Mouse (Mus musculus): ENCODE measurements around the gene Mccc1. TPM values are rescaled to one million over a fixed set of nuclear protein-coding genes. Genes with fewer than 3 reads are reported as not detected.

Mccc1 gene
- polyA plus RNA-seq, 1 experiment, result 3.6 TPM

- Histone ChIP-seq H3K27me3 (ENCODE audit: control insufficient read depth, insufficient read depth, low read length) (no peaks in the 10 kb centered on the region), H3K36me3 (ENCODE audit: control insufficient read depth, insufficient read depth, low read length) (no peaks in the 10 kb centered on the region; the same call in 1 of the 2 replicates), H3K4me3 (ENCODE audit: control insufficient read depth, low read depth, low read length) (no peak overlapping the region), H3K4me1 (ENCODE audit: control insufficient read depth, insufficient read depth, low read length) (no peaks in the 10 kb centered on the region), H3K27ac (ENCODE audit: control insufficient read depth, insufficient read depth, low read depth, low read length) (no peak overlapping the region)
- TF ChIP-seq POLR2A (IDR thresholded peaks at IDR 0.05; ENCODE audit: control insufficient read depth, low read depth, low read length), result no peak
- TF ChIP-seq CTCF (IDR thresholded peaks at IDR 0.05; ENCODE audit: control insufficient read depth, insufficient read depth, insufficient replicate concordance, low read depth, low read length), result no peak
Observed at GRCm38 (mm10) chr3:35986266-35986665, 14.2 kb downstream of the Mccc1 start.

- H3K36me3 ChIP-seq (ENCODE audit: control insufficient read depth, insufficient read depth, low read length), result no peaks in the 10 kb centered on the region
- H3K4me1 ChIP-seq (ENCODE audit: control insufficient read depth, insufficient read depth, low read length), result no peaks in the 10 kb centered on the region
- no peak overlapping the region for H3K27ac ChIP-seq (ENCODE audit: control insufficient read depth, insufficient read depth, low read depth, low read length)
- peak; percentile 37; the same call in 1 of the 2 replicates for TF ChIP-seq CTCF (IDR thresholded peaks at IDR 0.05; ENCODE audit: control insufficient read depth, insufficient read depth, insufficient replicate concordance, low read depth, low read length)
- TF ChIP-seq POLR2A (IDR thresholded peaks at IDR 0.05; ENCODE audit: control insufficient read depth, low read depth, low read length), result no peak
- H3K27me3 ChIP-seq (ENCODE audit: control insufficient read depth, insufficient read depth, low read length), result no peaks in the 10 kb centered on the region
- H3K4me3 ChIP-seq (ENCODE audit: control insufficient read depth, low read depth, low read length), result no peak overlapping the region
Observed at GRCm38 (mm10) chr3:35973551-35973950, 26.9 kb downstream of the Mccc1 start.

GRCm38 (mm10) chr3:35972985-35973384 lies 27.5 kb downstream of the Mccc1 start:
- no peaks in the 10 kb centered on the region for H3K36me3 ChIP-seq (ENCODE audit: control insufficient read depth, insufficient read depth, low read length)
- no peaks in the 10 kb centered on the region for H3K4me1 ChIP-seq (ENCODE audit: control insufficient read depth, insufficient read depth, low read length)
- H3K4me3 ChIP-seq (ENCODE audit: control insufficient read depth, low read depth, low read length), result no peak overlapping the region
- TF ChIP-seq CTCF (IDR thresholded peaks at IDR 0.05; ENCODE audit: control insufficient read depth, insufficient read depth, insufficient replicate concordance, low read depth, low read length), result no peak
- no peak for TF ChIP-seq POLR2A (IDR thresholded peaks at IDR 0.05; ENCODE audit: control insufficient read depth, low read depth, low read length)
- H3K27ac ChIP-seq (ENCODE audit: control insufficient read depth, insufficient read depth, low read depth, low read length), result no peak overlapping the region
- H3K27me3 ChIP-seq (ENCODE audit: control insufficient read depth, insufficient read depth, low read length), result no peaks in the 10 kb centered on the region

- no peak for TF ChIP-seq CTCF (IDR thresholded peaks at IDR 0.05; ENCODE audit: control insufficient read depth, insufficient read depth, insufficient replicate concordance, low read depth, low read length)
- TF ChIP-seq POLR2A (IDR thresholded peaks at IDR 0.05; ENCODE audit: control insufficient read depth, low read depth, low read length), result no peak
- Histone ChIP-seq H3K4me1 (ENCODE audit: control insufficient read depth, insufficient read depth, low read length) (no peaks in the 10 kb centered on the region), H3K36me3 (ENCODE audit: control insufficient read depth, insufficient read depth, low read length) (no peaks in the 10 kb centered on the region), H3K4me3 (ENCODE audit: control insufficient read depth, low read depth, low read length) (no peak overlapping the region), H3K27me3 (ENCODE audit: control insufficient read depth, insufficient read depth, low read length) (no peaks in the 10 kb centered on the region), H3K27ac (ENCODE audit: control insufficient read depth, insufficient read depth, low read depth, low read length) (no peak overlapping the region)
Observed at GRCm38 (mm10) chr3:35971149-35971548, 29.3 kb downstream of the Mccc1 start.

GRCm38 (mm10) chr3:35970441-35970840 lies 30.0 kb downstream of the Mccc1 start:
- no peaks in the 10 kb centered on the region for H3K36me3 ChIP-seq (ENCODE audit: control insufficient read depth, insufficient read depth, low read length)

GRCm38 (mm10) chr3:35967366-35967921 lies 33.0 kb downstream of the Mccc1 start:
- H3K27me3 ChIP-seq (ENCODE audit: control insufficient read depth, insufficient read depth, low read length), result no peaks in the 10 kb centered on the region

More at GRCm38 (mm10) chr3:35970441-35970840, 30.0 kb downstream of the Mccc1 start:
- TF ChIP-seq CTCF (IDR thresholded peaks at IDR 0.05; ENCODE audit: control insufficient read depth, insufficient read depth, insufficient replicate concordance, low read depth, low read length) (no peak), POLR2A (IDR thresholded peaks at IDR 0.05; ENCODE audit: control insufficient read depth, low read depth, low read length) (no peak)
- Histone ChIP-seq H3K27me3 (ENCODE audit: control insufficient read depth, insufficient read depth, low read length) (no peaks in the 10 kb centered on the region), H3K4me3 (ENCODE audit: control insufficient read depth, low read depth, low read length) (no peak overlapping the region), H3K4me1 (ENCODE audit: control insufficient read depth, insufficient read depth, low read length) (no peaks in the 10 kb centered on the region), H3K27ac (ENCODE audit: control insufficient read depth, insufficient read depth, low read depth, low read length) (no peak overlapping the region)

GRCm38 (mm10) chr3:35966493-35966892 lies 34.0 kb downstream of the Mccc1 start:
- Histone ChIP-seq H3K4me3 (ENCODE audit: control insufficient read depth, low read depth, low read length) (no peak overlapping the region), H3K27ac (ENCODE audit: control insufficient read depth, insufficient read depth, low read depth, low read length) (no peak overlapping the region), H3K36me3 (ENCODE audit: control insufficient read depth, insufficient read depth, low read length) (no peaks in the 10 kb centered on the region; the same call in 1 of the 2 replicates), H3K27me3 (ENCODE audit: control insufficient read depth, insufficient read depth, low read length) (no peaks in the 10 kb centered on the region), H3K4me1 (ENCODE audit: control insufficient read depth, insufficient read depth, low read length) (no peaks in the 10 kb centered on the region)
- TF ChIP-seq POLR2A (IDR thresholded peaks at IDR 0.05; ENCODE audit: control insufficient read depth, low read depth, low read length), result no peak

More at GRCm38 (mm10) chr3:35967366-35967921, 33.0 kb downstream of the Mccc1 start:
- TF ChIP-seq POLR2A (IDR thresholded peaks at IDR 0.05; ENCODE audit: control insufficient read depth, low read depth, low read length), result no peak
- TF ChIP-seq CTCF (IDR thresholded peaks at IDR 0.05; ENCODE audit: control insufficient read depth, insufficient read depth, insufficient replicate concordance, low read depth, low read length), result no peak
- H3K27ac ChIP-seq (ENCODE audit: control insufficient read depth, insufficient read depth, low read depth, low read length), result no peak overlapping the region
- no peaks in the 10 kb centered on the region; the same call in 1 of the 2 replicates for H3K36me3 ChIP-seq (ENCODE audit: control insufficient read depth, insufficient read depth, low read length)
- no peaks in the 10 kb centered on the region for H3K4me1 ChIP-seq (ENCODE audit: control insufficient read depth, insufficient read depth, low read length)
- no peak overlapping the region for H3K4me3 ChIP-seq (ENCODE audit: control insufficient read depth, low read depth, low read length)
